Mouse (Mus musculus): ENCODE results near the gene Fcamr.

GRCm38 (mm10) chr1:130764027-130764461 lies 36.7 kb upstream of the Fcamr start:
- no peak for TF ChIP-seq TAL1 (conservative IDR thresholded peaks at IDR 0.05; ENCODE audit: low read depth, low read length)
- TF ChIP-seq CTCF (IDR thresholded peaks at IDR 0.05; ENCODE audit: low read depth, low read length): no peak
- no peak for TF ChIP-seq GATA1 (IDR thresholded peaks at IDR 0.05; ENCODE audit: borderline replicate concordance, low read length)
- TF ChIP-seq GATA2 (IDR thresholded peaks at IDR 0.05; ENCODE audit: borderline replicate concordance, low read depth, low read length): no peak
